21 mouse cellular contexts compared by ENCODE assay signal in the genomic region with DNA sequence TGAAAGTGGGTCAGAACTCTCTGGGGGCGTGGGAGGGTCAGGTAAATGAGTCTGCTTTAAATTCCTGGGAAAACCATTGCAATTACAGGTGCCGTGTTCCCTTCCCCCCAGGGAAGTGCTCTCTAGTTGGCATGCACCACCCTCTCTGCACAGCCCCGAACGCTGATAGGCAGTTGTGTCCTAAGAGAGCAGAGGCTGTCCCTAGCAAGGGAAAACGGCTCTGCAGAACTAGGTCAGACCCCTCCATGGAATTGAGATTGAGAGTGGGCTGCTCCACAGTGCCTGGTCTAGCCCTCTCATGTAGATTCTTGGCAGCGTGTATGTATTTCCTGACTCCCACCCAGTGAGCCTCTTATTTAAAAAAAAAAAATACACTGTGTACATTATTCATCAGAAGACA. TPM values are rescaled to one million over a fixed set of nuclear protein-coding genes. Genes with fewer than 3 reads are reported as not detected.
"Had no signal": no experiment of that assay in that cellular context is flagged by ENCODE, and none has a peak within 500 bp of the region (broad histone marks: within the 10 kb centered on the region; RNA-seq: fewer than 3 reads in every experiment).

No protein-coding gene starts in this region.

- H3K4me2 ChIP-seq: limb, embryonic 12.5 days; limb, embryonic 15.5 days; liver, embryonic 11.5 days; lung, embryonic 14.5 days; midbrain, embryonic 13.5 days; neural tube, embryonic 13.5 days; stomach, embryonic 15.5 days had no signal

- H3K9ac ChIP-seq: limb, embryonic 12.5 days; limb, embryonic 15.5 days; liver, embryonic 14.5 days; liver, postnatal 0 days; lung, embryonic 14.5 days; midbrain, embryonic 13.5 days; neural tube, embryonic 13.5 days; stomach, embryonic 15.5 days had no signal

- H3K4me3 ChIP-seq: limb, embryonic 12.5 days; limb, embryonic 15.5 days; midbrain, embryonic 13.5 days; myocyte; neural tube, embryonic 13.5 days; stomach, embryonic 15.5 days had no signal

- H3K4me1 ChIP-seq: limb, embryonic 12.5 days; limb, embryonic 15.5 days; midbrain, embryonic 13.5 days; neural tube, embryonic 13.5 days; stomach, embryonic 15.5 days had no signal

- H3K27ac ChIP-seq: limb, embryonic 12.5 days; limb, embryonic 15.5 days; liver, embryonic 14.5 days; macrophage; midbrain, embryonic 13.5 days; neural tube, embryonic 13.5 days; stomach, embryonic 15.5 days had no signal

- ATAC-seq: liver, postnatal 0 days; lung, postnatal 0 days; midbrain, embryonic 13.5 days had no signal

- DNase-seq: kidney, adult 18-20 months; kidney, adult 9 months; kidney, postnatal 14 days; kidney, postnatal 4 days; left cerebral cortex, postnatal 4 days; liver, postnatal 0 days; lung, embryonic 14.5 days; right cerebral cortex, postnatal 25 days; spleen, adult 18-20 months; thymus, postnatal 25 days had no signal

- H3K27me3 ChIP-seq: limb, embryonic 12.5 days; limb, embryonic 15.5 days; midbrain, embryonic 13.5 days; neural tube, embryonic 13.5 days; stomach, embryonic 15.5 days had no signal

- H3K9me3 ChIP-seq: limb, embryonic 12.5 days; limb, embryonic 15.5 days; midbrain, embryonic 13.5 days; neural tube, embryonic 13.5 days; stomach, embryonic 15.5 days had no signal

RNA-seq across cellular contexts. Expression of a gene that starts 18.6 kb away (rescaled TPM):
- polyA plus RNA-seq: kidney, embryonic 16.5 days; lung, embryonic 14.5 days; lung, postnatal 0 days; macrophage had no signal
